Mouse (Mus musculus): ENCODE results near the gene Metrnl. TPM values are rescaled to one million over a fixed set of nuclear protein-coding genes. Genes with fewer than 3 reads are reported as not detected.

Gene Metrnl
- polyA plus RNA-seq, 1 experiment, result 59.7 TPM

- DNase-seq (ENCODE audit: low read depth, low spot score), result no peak
- 88% methylated on average over 2 of the region's 2 CpGs for WGBS
Measured at GRCm38 (mm10) chr11:121722434-121722833, 21.1 kb downstream of the Metrnl start.

GRCm38 (mm10) chr11:121726625-121727024, 25.3 kb downstream of the Metrnl start:
- WGBS, result 88% methylated on average over 2 of the region's 2 CpGs
- DNase-seq (ENCODE audit: low read depth, low spot score), result no peak

GRCm38 (mm10) chr11:121734184-121734583, 32.8 kb downstream of the Metrnl start:
- DNase-seq (ENCODE audit: low read depth, low spot score), result no peak
- WGBS, result 68% methylated on average over 1 of the region's 1 CpGs

- WGBS, result 20% methylated on average over 1 of the region's 1 CpGs
- DNase-seq (ENCODE audit: low read depth, low spot score), result no peak
Measured at GRCm38 (mm10) chr11:121734892-121735291, 33.5 kb downstream of the Metrnl start.

- DNase-seq (ENCODE audit: low read depth, low spot score), result no peak
- WGBS, result 65% methylated on average over 3 of the region's 3 CpGs
Measured at GRCm38 (mm10) chr11:121738616-121739015, 37.3 kb downstream of the Metrnl start.

- WGBS, result 10% methylated on average over 1 of the region's 1 CpGs
- peak; percentile 93 for DNase-seq (ENCODE audit: low read depth, low spot score)
Measured at GRCm38 (mm10) chr11:121740906-121741305, 39.6 kb downstream of the Metrnl start.

- peak; percentile 94 for DNase-seq (ENCODE audit: low read depth, low spot score)
- 19% methylated on average over 1 of the region's 1 CpGs for WGBS
Measured at GRCm38 (mm10) chr11:121741433-121741832, 40.1 kb downstream of the Metrnl start.

GRCm38 (mm10) chr11:121743113-121743512, 41.8 kb downstream of the Metrnl start:
- WGBS, result 85% methylated on average over 1 of the region's 1 CpGs
- no peak for DNase-seq (ENCODE audit: low read depth, low spot score)

- no peak for DNase-seq (ENCODE audit: low read depth, low spot score)
Measured at GRCm38 (mm10) chr11:121743915-121744628, 42.7 kb downstream of the Metrnl start.

GRCm38 (mm10) chr11:121746941-121747494, 45.7 kb downstream of the Metrnl start:
- DNase-seq (ENCODE audit: low read depth, low spot score), result no peak
- 84% methylated on average over 12 of the region's 12 CpGs for WGBS

- 87% methylated on average over 5 of the region's 5 CpGs for WGBS
- DNase-seq (ENCODE audit: low read depth, low spot score), result no peak
Measured at GRCm38 (mm10) chr11:121748003-121748684, 46.8 kb downstream of the Metrnl start.

Other genes with a start within 250 kb of the Metrnl start
- gene Tbcd, start 249.6 kb upstream of the Metrnl start, polyA plus RNA-seq (2012; rRNA removed), result 56.3 and 59.9 TPM in 2 replicates
- 0.02 TPM in 1 of 2 replicates, not detected in the other for gene Zfp750, start 182.2 kb upstream of the Metrnl start, polyA plus RNA-seq (2012; rRNA removed)
- gene B3gntl1, start 28.4 kb upstream of the Metrnl start, polyA plus RNA-seq (2012; rRNA removed), result 5.2 and 7.1 TPM in 2 replicates
- not detected in 2 replicates for gene Ptchd3, start 128.7 kb downstream of the Metrnl start, polyA plus RNA-seq (2012; rRNA removed)

Measured in large intestine, adult 2 months (tissue).